Mouse (Mus musculus) left cerebral cortex, postnatal 10 days (tissue): ENCODE data around the gene 5730409E04Rik. TPM values are rescaled to one million over a fixed set of nuclear protein-coding genes. Genes with fewer than 3 reads are reported as not detected.

ENCODE experiments used
- DNase-seq, 2 experiments: peaks; one replicate each; pipeline ENCODE4 v3.0.0; 2021 to 2022; ENCODE audit warnings: low spot score in 2 of 2, mixed read lengths in 1 of 2; ENCODE audit errors: extremely low spot score in 1 of 2
- intact Hi-C: fragments of 180-260 bp; cut with DNase I; formaldehyde crosslinking; loops from one replicate; pipeline ENCODE4 v1.15.1; 2025
- microRNA-seq: library from miRNA; unstranded; fragments of <30 nt; microRNA quantifications from one replicate; pipeline ENCODE4 v1.2.0, GENCODE M21; 2022
- total RNA-seq, 2 experiments: library from RNA; stranded (reverse); gene quantifications; 2 replicates each; pipeline ENCODE4 v1.2.3; 2021

The 5730409E04Rik gene
- total RNA-seq, 2 experiments from 2014 or later = 82.3 to 84.7 TPM

GRCm38 (mm10) chr4:126627021-126627681 lies 17.5 kb downstream of the 5730409E04Rik start:
- intact Hi-C loops = no loop called here
- DNase-seq = no peak

DNA sequence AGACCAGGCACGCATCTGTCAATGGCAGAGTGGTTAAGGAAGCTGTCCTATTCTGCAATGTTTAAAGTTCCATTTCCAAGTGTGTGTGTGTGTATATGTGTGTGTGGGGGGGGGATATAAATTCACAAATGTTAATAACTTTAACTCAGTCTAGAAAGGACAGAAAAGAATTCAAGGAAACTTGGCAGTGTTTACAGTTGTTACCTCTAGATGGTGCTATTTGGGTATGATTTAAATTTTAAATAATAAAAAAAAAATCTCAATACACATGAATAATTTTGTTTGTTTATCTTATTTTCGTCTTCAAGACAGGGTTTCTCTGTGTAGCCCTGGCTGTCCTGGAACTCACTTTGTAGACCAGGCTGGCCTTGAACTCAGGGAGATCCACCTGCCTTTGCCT lies 22.3 kb downstream of the 5730409E04Rik start:
- intact Hi-C loops = no loop called here
- no peak for DNase-seq

DNA sequence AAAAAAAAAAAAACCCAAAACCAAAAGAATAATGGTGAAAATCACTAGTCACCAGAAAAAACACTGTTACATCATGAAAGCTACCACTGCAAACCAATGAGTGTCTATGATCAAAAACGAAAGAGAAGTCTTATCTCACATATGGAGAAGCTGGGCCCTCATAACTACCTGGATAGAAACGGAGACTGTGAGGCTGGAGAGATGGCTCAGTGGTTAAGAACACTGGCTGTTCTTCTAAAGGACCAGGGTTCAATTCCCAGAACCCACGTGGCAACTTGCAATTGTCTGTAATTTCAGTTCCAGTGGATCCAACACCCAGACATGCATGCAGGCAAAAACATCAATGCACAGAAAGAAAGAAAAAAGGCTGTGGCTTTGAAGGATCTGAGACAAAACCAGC lies 23.1 kb downstream of the 5730409E04Rik start:
- DNase-seq = no peak
- intact Hi-C loops = no loop called here

GRCm38 (mm10) chr4:126636330-126636729 lies 26.7 kb downstream of the 5730409E04Rik start:
- DNase-seq = no peak
- intact Hi-C loops = no loop called here

DNA sequence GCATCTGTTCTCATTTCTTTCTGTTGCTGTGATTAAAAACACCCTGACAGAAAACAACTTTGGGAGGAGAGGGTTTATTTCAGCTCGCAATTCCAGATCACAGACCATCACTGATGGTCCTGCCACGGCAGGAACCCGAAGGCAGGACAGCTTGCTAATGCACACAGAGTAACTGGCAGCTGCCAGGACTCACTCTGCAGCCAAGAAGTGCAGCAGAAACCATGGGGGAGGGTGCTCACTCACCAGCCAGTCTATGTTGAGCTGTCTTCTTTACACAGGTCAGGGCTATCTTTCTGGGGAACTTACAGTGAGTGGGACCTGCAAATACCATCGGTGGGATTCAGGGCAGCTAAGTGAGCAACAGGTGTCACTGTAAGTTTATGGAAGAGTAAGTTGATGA lies 27.8 kb downstream of the 5730409E04Rik start:
- intact Hi-C loops = no loop called here
- no peak for DNase-seq

DNA sequence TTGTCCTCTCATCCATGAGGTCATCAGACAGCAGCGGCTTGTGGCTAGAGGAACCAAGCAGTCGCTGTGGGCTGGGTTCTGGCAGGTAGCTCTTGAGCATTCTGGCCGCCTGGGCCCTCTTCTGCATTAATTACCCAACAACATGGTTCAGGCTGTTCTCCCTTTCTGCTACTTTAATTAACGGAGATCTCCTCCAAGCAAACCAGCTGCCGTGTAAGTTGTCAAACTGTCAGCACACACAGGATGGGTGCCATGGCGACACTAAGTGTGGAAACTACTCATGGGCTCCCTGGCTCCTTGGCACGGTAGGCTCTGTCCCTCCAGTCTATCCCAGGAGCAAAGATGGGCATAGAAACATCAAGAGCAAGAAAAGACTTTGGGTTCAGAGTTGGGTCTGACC lies 29.7 kb downstream of the 5730409E04Rik start:
- intact Hi-C loops = no loop called here
- DNase-seq = peak in 1 of 2 experiments; percentile 9

DNA sequence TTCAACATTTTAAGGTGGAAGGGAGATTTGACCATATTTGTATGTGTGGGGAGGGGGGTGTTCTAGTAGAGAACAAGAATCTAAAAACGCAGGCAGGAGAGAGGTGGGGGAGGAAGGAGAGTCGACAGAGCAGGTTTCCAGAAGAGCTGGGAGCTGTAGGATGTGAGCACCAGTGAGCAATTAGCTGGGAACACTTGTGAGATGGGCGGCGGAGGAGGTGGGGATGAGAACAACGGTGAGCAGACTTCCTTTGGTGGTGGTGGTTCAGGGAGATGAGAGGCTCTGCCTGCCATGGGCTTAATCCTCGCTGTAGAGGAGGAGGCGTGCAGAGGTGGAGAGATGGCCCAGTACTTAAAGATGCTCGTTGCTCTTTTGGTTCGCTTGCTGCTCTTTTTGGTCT lies 32.3 kb downstream of the 5730409E04Rik start:
- no peak for DNase-seq
- intact Hi-C loops = no loop called here

DNA sequence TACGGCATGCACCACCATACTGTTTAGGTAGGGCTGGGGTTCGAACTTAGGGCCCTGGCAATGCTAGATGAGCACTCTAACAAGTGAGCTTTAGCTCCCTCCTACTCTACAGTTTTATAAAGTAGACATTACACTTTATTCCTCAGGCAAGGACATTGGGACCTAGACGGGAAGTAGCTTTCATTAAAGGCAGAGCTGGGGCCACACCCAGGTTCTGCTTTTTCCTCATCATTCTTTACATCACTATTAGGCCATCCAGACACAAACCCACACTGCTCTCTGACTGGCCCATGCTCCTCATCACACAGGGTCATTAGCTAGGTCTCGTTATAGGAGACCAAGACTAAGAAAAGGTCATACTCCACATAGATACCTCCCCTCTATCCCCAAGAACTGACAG lies 34.2 kb downstream of the 5730409E04Rik start:
- intact Hi-C loops = no loop called here
- no peak for DNase-seq

- intact Hi-C loops = no loop called here
- no peak for DNase-seq
Observed at GRCm38 (mm10) chr4:126644333-126644963, 34.8 kb downstream of the 5730409E04Rik start.

DNA sequence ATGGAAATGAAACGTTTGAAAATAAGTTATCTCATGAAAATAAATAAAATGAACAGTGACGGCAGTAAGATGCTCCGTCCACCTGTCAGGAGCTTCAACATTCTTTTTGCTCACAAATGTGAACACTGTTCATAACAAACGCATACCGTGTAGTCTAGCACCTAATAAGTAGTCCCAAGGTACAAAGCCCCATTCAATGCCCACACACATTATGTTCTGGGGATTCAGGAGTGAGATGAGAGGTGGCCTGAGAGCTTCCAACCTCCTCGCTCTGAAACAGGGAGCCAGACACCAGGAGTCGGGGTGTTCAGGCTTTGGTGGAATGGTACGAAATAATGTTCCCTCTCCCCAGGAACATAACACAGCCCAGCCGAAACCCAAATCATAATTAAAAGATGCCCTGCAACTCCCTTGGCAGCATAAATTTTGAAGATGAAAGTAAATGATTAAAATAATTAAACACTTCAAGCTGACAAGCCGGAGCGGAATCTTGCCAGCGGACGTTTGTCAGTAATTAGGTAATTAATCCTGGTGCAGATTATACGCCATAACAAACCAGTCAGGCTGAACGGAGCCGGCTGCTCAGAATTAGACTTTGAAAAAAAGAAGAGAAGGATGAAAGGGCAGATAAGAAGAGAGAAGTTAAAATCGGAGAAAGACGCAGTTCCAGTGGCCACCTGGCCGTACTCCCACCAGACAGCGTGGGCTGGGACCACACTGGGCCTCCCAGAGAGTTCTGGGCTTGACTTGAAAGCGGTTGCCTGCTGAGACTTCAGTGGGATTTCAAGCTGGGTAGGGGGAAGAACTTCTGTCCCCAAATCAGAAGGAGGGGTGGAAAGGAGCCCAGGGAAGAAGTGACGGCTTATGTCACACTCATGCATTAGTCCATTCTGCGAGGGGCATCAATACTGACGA lies 38.6 kb downstream of the 5730409E04Rik start:
- DNase-seq = no peak
- intact Hi-C loops = no loop called here

- peak in 1 of 2 experiments; percentile 22 for DNase-seq
- intact Hi-C loops = no loop called here
Observed at GRCm38 (mm10) chr4:126653148-126653547, 43.5 kb downstream of the 5730409E04Rik start.

DNA sequence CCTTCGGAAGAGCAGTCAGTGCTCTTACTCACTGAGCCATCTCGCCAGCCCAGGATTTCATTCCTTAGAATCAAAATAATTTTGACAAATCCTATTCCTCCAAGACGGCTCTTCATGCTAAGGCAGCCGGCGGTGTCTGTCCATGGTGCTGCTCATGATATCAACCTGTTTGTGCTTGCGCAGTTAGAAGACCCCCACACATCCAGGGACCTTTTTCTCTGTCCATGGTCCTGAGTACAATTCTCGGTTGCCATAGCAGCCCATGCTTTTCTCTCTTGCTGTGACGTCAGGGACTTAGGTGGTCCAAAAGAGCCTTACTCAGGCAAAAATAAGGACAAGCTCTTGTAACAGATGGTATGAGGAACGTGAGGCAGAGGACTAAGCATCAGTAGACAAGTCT lies 45.7 kb downstream of the 5730409E04Rik start:
- intact Hi-C loops = no loop called here
- peak in 1 of 2 experiments; percentile 47 for DNase-seq

- intact Hi-C loops = no loop called here
- DNase-seq = peak; percentile 19 to 33
Observed at GRCm38 (mm10) chr4:126661249-126661648, 51.6 kb downstream of the 5730409E04Rik start.

Small RNAs within 50 kb of the gene (microRNA-seq; reads per million reads assigned to microRNA genes)
- not detected for gene Mir7119

Other genes starting within 250 kb of the 5730409E04Rik start
- 10 to 100 TPM; 23.0 to 23.5 TPM for gene Ago3, start 180.3 kb upstream of the 5730409E04Rik start, total RNA-seq
- 10 to 100 TPM; 62.4 to 65.3 TPM for gene Ago1, start 141.2 kb upstream of the 5730409E04Rik start, total RNA-seq
- 1 to 10 TPM; 6.2 to 6.3 TPM for gene Ago4, start 76.3 kb upstream of the 5730409E04Rik start, total RNA-seq
- gene Clspn, start 52.9 kb upstream of the 5730409E04Rik start, total RNA-seq = 1 to 10 TPM; 1.1 to 2.5 TPM
- 100 to 1,000 TPM; 126 TPM for gene Psmb2, start 67.8 kb downstream of the 5730409E04Rik start, total RNA-seq
- not detected for gene Tfap2e, start 126.4 kb downstream of the 5730409E04Rik start, total RNA-seq
- gene Ncdn, start 143.6 kb downstream of the 5730409E04Rik start, total RNA-seq = 100 to 1,000 TPM; 694 to 719 TPM
- 10 to 100 TPM; 54.6 to 57.3 TPM for gene AU040320, start 143.7 kb downstream of the 5730409E04Rik start, total RNA-seq